Mouse (Mus musculus): ENCODE data around the gene Dazap1.

- TF ChIP-seq CTCF (IDR thresholded peaks at IDR 0.05; ENCODE audit: low read depth, low read length) (no peak), TAL1 (conservative IDR thresholded peaks at IDR 0.05; ENCODE audit: low read depth, low read length) (no peak)
These were observed 31.2 kb downstream of the Dazap1 start, which contains the start of gene Rps15 for GRCm38 (mm10) chr10:80292251-80293146.
